Mouse (Mus musculus) thymus, adult 2 months (tissue): ENCODE results near the gene Lrrc40.

ENCODE experiments used
- CTCF ChIP-seq: fragments of 200-500 bp; IDR thresholded peaks from 2 replicates; pipeline ENCODE4 v1.5.1; 2012; ENCODE audit warnings: mild to moderate bottlenecking, control low read depth, low read length, moderate library complexity, borderline replicate concordance; ENCODE audit not compliant: control insufficient read depth, poor library complexity, insufficient read depth; ENCODE audit errors: extremely low read depth
- POLR2A ChIP-seq: fragments of 200-500 bp; IDR thresholded peaks from 2 replicates; pipeline ENCODE4 v1.6.1; 2012; ENCODE audit warnings: mild to moderate bottlenecking, low read length, control low read depth, moderate library complexity; ENCODE audit not compliant: control insufficient read depth, poor library complexity, insufficient read depth; ENCODE audit errors: extremely low read depth

GRCm38 (mm10) chr3:158060621-158061291, 24.3 kb downstream of the Lrrc40 start:
- TF ChIP-seq POLR2A (no peak), CTCF (no peak)
